In genomic region chr17:4199698-4200153, GRCm38 (mm10) we compare ENCODE assay signal across 11 mouse cellular contexts.
DNase-seq lines count a peak whose midpoint lies in the region; ATAC-seq and TF ChIP-seq lines count a peak whose summit lies in the region.
"Had no signal": no experiment of that assay in that cellular context is flagged by ENCODE, and none has a peak within 500 bp of the region (broad histone marks: within the 10 kb centered on the region; RNA-seq: fewer than 3 reads in every experiment).

No protein-coding gene starts in this region.

- no peak for TF ChIP-seq POLR2A in limb, embryonic 14.5 days (IDR thresholded peaks at IDR 0.05; ENCODE audit: borderline replicate concordance, extremely low read depth, insufficient read depth, insufficient read length)

- WGBS in limb, embryonic 14.5 days: 73% methylated on average over 2 of the region's 2 CpGs
- WGBS in limb, embryonic 10.5 days: 92% methylated on average over 2 of the region's 2 CpGs
- 33% methylated on average over 2 of the region's 2 CpGs for WGBS in stomach, embryonic 16.5 days
- 96% methylated on average over 2 of the region's 2 CpGs for WGBS in forebrain, postnatal 0 days

- TF ChIP-seq CTCF in forebrain, postnatal 0 days (IDR thresholded peaks at IDR 0.05; ENCODE audit: low read depth): no peak

- no peak overlapping the region for H3K27ac ChIP-seq in limb, embryonic 14.5 days (replicated peaks; ENCODE audit: low read depth, low read length)
- no peak overlapping the region for H3K27ac ChIP-seq in limb, embryonic 10.5 days
- peak overlapping the region; percentile 69 for H3K27ac ChIP-seq in stomach, embryonic 16.5 days (ENCODE audit: low read length)
- H3K27ac ChIP-seq in forebrain, postnatal 0 days (ENCODE audit: low read depth, low read length): no peak overlapping the region
- H3K27ac ChIP-seq: forebrain, embryonic 15.5 days had no signal

- no peaks in the 10 kb centered on the region for H3K9me3 ChIP-seq in limb, embryonic 14.5 days (ENCODE audit: control insufficient read depth, low read length)
- H3K9me3 ChIP-seq in limb, embryonic 10.5 days (replicated peaks): no peaks in the 10 kb centered on the region
- H3K9me3 ChIP-seq in stomach, embryonic 16.5 days (replicated peaks; ENCODE audit: control insufficient read depth, low read length): no peaks in the 10 kb centered on the region
- H3K9me3 ChIP-seq in forebrain, postnatal 0 days (ENCODE audit: low read length): no peaks in the 10 kb centered on the region
- H3K9me3 ChIP-seq: forebrain, embryonic 15.5 days had no signal

- intact Hi-C loops in heart, postnatal 36 days (cut with DNase I): loop anchor here (10.0 kb wide), 1 partner anchor 635 kb away; no protein-coding TSS in a partner anchor

- no peak overlapping the region for H3K4me3 ChIP-seq in limb, embryonic 14.5 days (replicated peaks; ENCODE audit: low read length)
- no peak overlapping the region for H3K4me3 ChIP-seq in limb, embryonic 10.5 days
- no peak overlapping the region for H3K4me3 ChIP-seq in stomach, embryonic 16.5 days (replicated peaks; ENCODE audit: low read length)
- no peak overlapping the region for H3K4me3 ChIP-seq in forebrain, postnatal 0 days (ENCODE audit: low read depth, low read length)
- H3K4me3 ChIP-seq: forebrain, embryonic 15.5 days had no signal

- H3K27me3 ChIP-seq in limb, embryonic 14.5 days (ENCODE audit: control insufficient read depth, insufficient read depth, low read length): no peaks in the 10 kb centered on the region
- no peaks in the 10 kb centered on the region for H3K27me3 ChIP-seq in limb, embryonic 10.5 days (ENCODE audit: low read depth, poor library complexity, severe bottlenecking)
- no peaks in the 10 kb centered on the region for H3K27me3 ChIP-seq in stomach, embryonic 16.5 days (ENCODE audit: control insufficient read depth, insufficient read depth, low read length)
- no peaks in the 10 kb centered on the region for H3K27me3 ChIP-seq in forebrain, postnatal 0 days (ENCODE audit: insufficient read depth, low read length)
- H3K27me3 ChIP-seq: forebrain, embryonic 15.5 days; Patski had no signal

- peak; percentile 63; the same call in 1 of the 2 replicates for ATAC-seq in limb, embryonic 14.5 days (ENCODE audit: low FRiP score, low read depth)
- peak; percentile 92 for ATAC-seq in stomach, embryonic 16.5 days (ENCODE audit: insufficient read depth, low FRiP score)
- ATAC-seq in forebrain, postnatal 0 days: no peak
- ATAC-seq: forebrain, embryonic 15.5 days; Patski had no signal

- DNase-seq in limb, embryonic 14.5 days (ENCODE audit: low spot score): peak; percentile 48
- DNase-seq in limb, embryonic 10.5 days (ENCODE audit: low spot score): no peak
- peak; percentile 59 to 61 for DNase-seq in heart, postnatal 36 days
- DNase-seq in kidney, postnatal 14 days: peak; percentile 82
- no peak for DNase-seq in forebrain, postnatal 0 days
- no peak for DNase-seq in thymus, postnatal 25 days
- DNase-seq in cerebellum, postnatal 14 days: no peak
- DNase-seq: midbrain, embryonic 14.5 days had no signal

- no peak overlapping the region for H3K9ac ChIP-seq in limb, embryonic 14.5 days (ENCODE audit: low read depth, low read length, severe bottlenecking)
- no peak overlapping the region for H3K9ac ChIP-seq in stomach, embryonic 16.5 days (ENCODE audit: low read length)
- H3K9ac ChIP-seq in forebrain, postnatal 0 days: no peak overlapping the region
- H3K9ac ChIP-seq: forebrain, embryonic 15.5 days had no signal

- no peak overlapping the region for H3K4me2 ChIP-seq in limb, embryonic 14.5 days (replicated peaks; ENCODE audit: low read depth, low read length, severe bottlenecking)
- no peak overlapping the region for H3K4me2 ChIP-seq in stomach, embryonic 16.5 days (ENCODE audit: low read depth, low read length)
- H3K4me2 ChIP-seq in forebrain, postnatal 0 days (ENCODE audit: low read depth): no peak overlapping the region
- H3K4me2 ChIP-seq: forebrain, embryonic 15.5 days had no signal

- H3K36me3 ChIP-seq in limb, embryonic 14.5 days (ENCODE audit: control insufficient read depth, insufficient read depth, low read length): no peaks in the 10 kb centered on the region
- no peaks in the 10 kb centered on the region for H3K36me3 ChIP-seq in limb, embryonic 10.5 days
- no peaks in the 10 kb centered on the region for H3K36me3 ChIP-seq in stomach, embryonic 16.5 days (ENCODE audit: control insufficient read depth, insufficient read depth, low read length)
- no peaks in the 10 kb centered on the region for H3K36me3 ChIP-seq in forebrain, postnatal 0 days (ENCODE audit: insufficient read depth)
- H3K36me3 ChIP-seq: forebrain, embryonic 15.5 days had no signal

- 0 out of 2 replicates have a peak, but pooled peaks cover 5% of the 10 kb centered on the region for H3K4me1 ChIP-seq in limb, embryonic 14.5 days (ENCODE audit: control insufficient read depth, insufficient read depth, low read length)
- H3K4me1 ChIP-seq in limb, embryonic 10.5 days: peaks cover 6% of the 10 kb centered on the region; the same call in 1 of the 2 replicates
- H3K4me1 ChIP-seq in stomach, embryonic 16.5 days (ENCODE audit: control insufficient read depth, insufficient read depth, low read length): 0 out of 2 replicates have a peak, but pooled peaks cover 11% of the 10 kb centered on the region
- no peaks in the 10 kb centered on the region for H3K4me1 ChIP-seq in forebrain, postnatal 0 days (ENCODE audit: insufficient read depth)
- H3K4me1 ChIP-seq: forebrain, embryonic 15.5 days had no signal

Comparison
In these comparisons a context has a peak if more than half of its experiments do, and no peak if none do; other contexts are left out.
1. DNase-seq: peak in limb, embryonic 14.5 days (single experiment), heart, postnatal 36 days (2 of 2) and kidney, postnatal 14 days (single experiment); none in limb, embryonic 10.5 days (single experiment), forebrain, postnatal 0 days (single experiment), thymus, postnatal 25 days (single experiment) and cerebellum, postnatal 14 days (0 of 2).